Mouse (Mus musculus): ENCODE data around the gene Rbm5. TPM values are rescaled to one million over a fixed set of nuclear protein-coding genes. Genes with fewer than 3 reads are reported as not detected.
A peak's percentile ranks its signal among the peaks of the same experiment; 100 is the strongest.

Rbm5 gene
- polyA plus RNA-seq, 1 experiment from 2014 or later: 146 TPM

GRCm38 (mm10) chr9:107723794-107724531 is 46.8 kb downstream of the Rbm5 start:
- H3K4me1 ChIP-seq (ENCODE audit: control insufficient read depth, insufficient read depth, low read length): peaks cover 17% of the 10 kb centered on the region

GRCm38 (mm10) chr9:107723292-107723691 is 47.5 kb downstream of the Rbm5 start:
- H3K4me1 ChIP-seq (ENCODE audit: control insufficient read depth, insufficient read depth, low read length): peaks cover 17% of the 10 kb centered on the region
- no peak overlapping the region; the same call in 1 of the 2 replicates for H3K9ac ChIP-seq (ENCODE audit: low read length)
- ATAC-seq (replicated peaks; ENCODE audit: extremely low read depth, insufficient read depth, low FRiP score): no peak

More at GRCm38 (mm10) chr9:107723794-107724531, 46.8 kb downstream of the Rbm5 start:
- Histone ChIP-seq H3K36me3 (ENCODE audit: control insufficient read depth, insufficient read depth) (no peaks in the 10 kb centered on the region), H3K4me2 (ENCODE audit: low read depth, low read length) (peak overlapping the region; percentile 52), H3K4me3 (ENCODE audit: low read length) (0 out of 2 replicates have a peak overlapping the region, but pooled peaks have one; percentile 4), H3K9me3 (replicated peaks; ENCODE audit: control insufficient read depth, low read length) (no peaks in the 10 kb centered on the region), H3K27me3 (ENCODE audit: control insufficient read depth, insufficient read depth, low read length) (no peaks in the 10 kb centered on the region), H3K27ac (ENCODE audit: low read length) (peak overlapping the region; percentile 61), H3K9ac (ENCODE audit: low read length) (peak overlapping the region; percentile 14; the same call in 1 of the 2 replicates)
- peak; percentile 43 for ATAC-seq (replicated peaks; ENCODE audit: extremely low read depth, insufficient read depth, low FRiP score)
- 4% methylated on average over 11 of the region's 11 CpGs for WGBS

DNA sequence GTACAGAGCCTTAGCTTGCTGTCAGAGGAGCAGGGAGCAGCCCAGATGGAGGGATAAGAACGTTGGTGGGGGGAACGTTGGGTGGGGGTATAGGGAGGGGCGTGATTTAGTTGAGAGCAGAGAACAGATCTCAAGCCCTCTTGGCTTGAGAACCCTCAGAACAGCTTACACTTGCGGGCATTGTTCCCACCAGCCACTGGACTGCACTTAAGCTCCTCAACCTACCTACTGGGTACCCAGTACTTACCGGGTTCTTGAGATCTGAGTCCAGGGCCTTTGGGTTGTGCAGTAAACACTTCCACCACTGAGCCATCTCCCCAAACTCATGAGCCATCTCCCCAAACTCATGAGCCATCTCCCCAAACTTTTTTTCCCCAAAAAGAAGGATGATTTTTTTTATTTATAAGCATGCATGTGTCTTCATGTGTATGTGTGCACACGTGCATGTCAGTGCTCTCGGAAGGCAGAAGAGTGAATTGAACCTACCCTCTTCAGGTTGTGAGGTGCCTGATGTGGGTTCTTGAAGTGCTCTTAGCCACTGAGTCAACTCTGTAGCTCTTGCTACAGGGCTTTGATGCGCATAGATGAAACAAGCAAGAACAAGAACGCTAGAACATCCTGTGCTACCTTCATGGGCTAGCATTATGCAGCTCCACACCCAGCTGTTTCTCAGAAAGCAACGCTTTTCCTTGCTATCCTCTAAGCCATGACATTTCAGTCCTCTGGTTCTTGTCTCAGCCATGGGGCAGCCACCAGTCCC is 51.8 kb downstream of the Rbm5 start:
- ATAC-seq (replicated peaks; ENCODE audit: extremely low read depth, insufficient read depth, low FRiP score): no peak
- peaks cover 24% of the 10 kb centered on the region for H3K4me1 ChIP-seq (ENCODE audit: control insufficient read depth, insufficient read depth, low read length)
- H3K4me2 ChIP-seq (ENCODE audit: low read depth, low read length): no peak overlapping the region
- H3K9me3 ChIP-seq (replicated peaks; ENCODE audit: control insufficient read depth, low read length): no peaks in the 10 kb centered on the region
- H3K27ac ChIP-seq (ENCODE audit: low read length): no peak overlapping the region
- no peak overlapping the region for H3K9ac ChIP-seq (ENCODE audit: low read length)
- 73% methylated on average over 10 of the region's 10 CpGs for WGBS
- no peaks in the 10 kb centered on the region; the same call in 1 of the 2 replicates for H3K27me3 ChIP-seq (ENCODE audit: control insufficient read depth, insufficient read depth, low read length)
- H3K4me3 ChIP-seq (ENCODE audit: low read length): no peak overlapping the region
- no peaks in the 10 kb centered on the region for H3K36me3 ChIP-seq (ENCODE audit: control insufficient read depth, insufficient read depth)

More at GRCm38 (mm10) chr9:107723292-107723691, 47.5 kb downstream of the Rbm5 start:
- Histone ChIP-seq H3K36me3 (ENCODE audit: control insufficient read depth, insufficient read depth) (no peaks in the 10 kb centered on the region), H3K4me2 (ENCODE audit: low read depth, low read length) (peak overlapping the region; percentile 52), H3K4me3 (ENCODE audit: low read length) (no peak overlapping the region), H3K27me3 (ENCODE audit: control insufficient read depth, insufficient read depth, low read length) (no peaks in the 10 kb centered on the region), H3K9me3 (replicated peaks; ENCODE audit: control insufficient read depth, low read length) (no peaks in the 10 kb centered on the region), H3K27ac (ENCODE audit: low read length) (peak overlapping the region; percentile 61)
- 23% methylated on average over 6 of the region's 6 CpGs for WGBS

GRCm38 (mm10) chr9:107716951-107717350 is 53.8 kb downstream of the Rbm5 start:
- H3K4me2 ChIP-seq (ENCODE audit: low read depth, low read length): no peak overlapping the region
- H3K27me3 ChIP-seq (ENCODE audit: control insufficient read depth, insufficient read depth, low read length): no peaks in the 10 kb centered on the region; the same call in none of the 2 replicates
- 0 out of 2 replicates have a peak overlapping the region, but pooled peaks have one; percentile 17 for H3K9ac ChIP-seq (ENCODE audit: low read length)
- no peak for ATAC-seq (replicated peaks; ENCODE audit: extremely low read depth, insufficient read depth, low FRiP score)
- H3K36me3 ChIP-seq (ENCODE audit: control insufficient read depth, insufficient read depth): no peaks in the 10 kb centered on the region
- peaks cover 21% of the 10 kb centered on the region for H3K4me1 ChIP-seq (ENCODE audit: control insufficient read depth, insufficient read depth, low read length)
- H3K9me3 ChIP-seq (replicated peaks; ENCODE audit: control insufficient read depth, low read length): no peaks in the 10 kb centered on the region
- no peak overlapping the region for H3K4me3 ChIP-seq (ENCODE audit: low read length)
- WGBS: 33% methylated on average over 6 of the region's 6 CpGs
- no peak overlapping the region for H3K27ac ChIP-seq (ENCODE audit: low read length)

DNA sequence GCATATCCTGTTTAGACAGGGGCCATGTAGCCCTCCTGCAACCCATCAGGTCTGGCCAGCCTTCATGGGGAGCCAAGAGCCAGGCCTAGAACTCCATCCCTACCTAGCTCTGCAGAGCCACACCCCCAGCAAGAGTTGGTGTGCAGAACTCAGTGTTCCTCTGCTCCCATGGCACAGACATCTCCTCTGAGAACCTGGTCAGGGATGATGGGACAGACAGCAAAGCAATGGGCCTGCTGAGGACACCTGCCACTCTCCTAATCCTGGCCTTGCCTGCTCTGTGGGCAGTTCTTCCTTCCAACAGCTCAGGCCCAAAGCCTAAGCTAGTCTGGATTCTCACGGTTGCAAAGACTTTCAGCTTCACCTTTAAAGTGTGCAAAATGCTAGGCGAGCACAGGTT is 55.2 kb downstream of the Rbm5 start:
- WGBS: 90% methylated on average over 2 of the region's 2 CpGs
- H3K27ac ChIP-seq (ENCODE audit: low read length): no peak overlapping the region
- peaks cover 21% of the 10 kb centered on the region for H3K4me1 ChIP-seq (ENCODE audit: control insufficient read depth, insufficient read depth, low read length)

DNA sequence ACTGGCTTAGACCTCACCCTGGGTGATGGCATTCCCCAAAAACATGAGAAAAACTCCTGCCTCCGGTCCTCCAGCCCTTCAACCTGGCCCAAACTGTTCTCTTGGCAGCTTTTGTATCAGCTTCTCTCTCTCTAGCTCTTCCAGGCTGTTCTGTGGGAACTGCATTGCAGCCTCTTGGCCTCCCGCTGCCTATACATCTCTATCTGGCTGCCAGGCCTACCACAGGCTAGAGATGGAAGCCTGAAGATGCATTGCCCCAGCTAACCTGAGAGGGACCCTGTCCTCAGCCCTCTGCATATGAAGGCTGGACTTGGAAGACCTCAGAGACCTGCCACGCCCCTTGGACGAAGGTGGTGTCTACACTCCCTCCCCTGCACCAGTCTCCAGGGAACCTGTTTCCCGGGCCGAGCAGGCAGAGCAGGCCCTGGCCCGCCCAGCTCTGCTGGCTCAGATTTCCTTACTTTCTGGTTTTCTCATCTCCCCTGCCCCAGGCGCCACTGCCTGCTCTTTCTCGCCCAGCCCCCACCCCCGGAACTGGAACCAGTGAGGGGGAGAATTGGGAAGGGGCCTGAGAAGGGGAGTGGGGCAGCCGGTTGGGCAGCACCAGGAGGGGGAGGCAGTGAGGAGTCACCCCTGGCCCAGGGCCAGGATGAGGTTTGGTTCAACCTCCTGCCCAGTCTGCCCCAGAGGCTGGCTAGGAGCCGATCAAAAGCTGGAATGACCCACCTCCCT is 56.4 kb downstream of the Rbm5 start:
- ATAC-seq (replicated peaks; ENCODE audit: extremely low read depth, insufficient read depth, low FRiP score): 0 out of 2 replicates have a peak, but pooled peaks have one; percentile 19
- Histone ChIP-seq H3K9me3 (replicated peaks; ENCODE audit: control insufficient read depth, low read length) (no peaks in the 10 kb centered on the region), H3K9ac (ENCODE audit: low read length) (no peak overlapping the region), H3K36me3 (ENCODE audit: control insufficient read depth, insufficient read depth) (no peaks in the 10 kb centered on the region), H3K27ac (ENCODE audit: low read length) (peak overlapping the region; percentile 28), H3K4me1 (ENCODE audit: control insufficient read depth, insufficient read depth, low read length) (peaks cover 25% of the 10 kb centered on the region), H3K27me3 (ENCODE audit: control insufficient read depth, insufficient read depth, low read length) (peaks cover 11% of the 10 kb centered on the region), H3K4me3 (ENCODE audit: low read length) (no peak overlapping the region), H3K4me2 (ENCODE audit: low read depth, low read length) (peak overlapping the region; percentile 21; the same call in 1 of the 2 replicates)
- WGBS: 17% methylated on average over 12 of the region's 12 CpGs

More for the DNA sequence above, 55.2 kb downstream of the Rbm5 start:
- H3K9me3 ChIP-seq (replicated peaks; ENCODE audit: control insufficient read depth, low read length): no peaks in the 10 kb centered on the region
- no peaks in the 10 kb centered on the region for H3K36me3 ChIP-seq (ENCODE audit: control insufficient read depth, insufficient read depth)
- no peak for ATAC-seq (replicated peaks; ENCODE audit: extremely low read depth, insufficient read depth, low FRiP score)
- peaks cover 4% of the 10 kb centered on the region for H3K27me3 ChIP-seq (ENCODE audit: control insufficient read depth, insufficient read depth, low read length)
- no peak overlapping the region for H3K9ac ChIP-seq (ENCODE audit: low read length)
- H3K4me2 ChIP-seq (ENCODE audit: low read depth, low read length): no peak overlapping the region
- H3K4me3 ChIP-seq (ENCODE audit: low read length): no peak overlapping the region

GRCm38 (mm10) chr9:107709697-107710483 is 60.9 kb downstream of the Rbm5 start, which contains the start of gene Sema3f:
Gene Sema3f, minus strand, starts transcription at chr9:107710475.
- Histone ChIP-seq H3K27me3 (ENCODE audit: control insufficient read depth, insufficient read depth, low read length) (peaks cover 27% of the 10 kb centered on the region), H3K4me2 (ENCODE audit: low read depth, low read length) (peak within 1 kb of the TSS; percentile 97), H3K27ac (ENCODE audit: low read length) (peak within 1 kb of the TSS; percentile 42), H3K4me3 (ENCODE audit: low read length) (peak within 1 kb of the TSS; percentile 72), H3K4me1 (ENCODE audit: control insufficient read depth, insufficient read depth, low read length) (peaks cover 36% of the 10 kb centered on the region), H3K36me3 (ENCODE audit: control insufficient read depth, insufficient read depth) (no peaks in the 10 kb centered on the region), H3K9ac (ENCODE audit: low read length) (peak within 1 kb of the TSS; percentile 79), H3K9me3 (replicated peaks; ENCODE audit: control insufficient read depth, low read length) (no peaks in the 10 kb centered on the region)
- under 1% methylated on average over 79 of the region's 86 CpGs for WGBS
- peak; percentile 87 for ATAC-seq (replicated peaks; ENCODE audit: extremely low read depth, insufficient read depth, low FRiP score)

DNA sequence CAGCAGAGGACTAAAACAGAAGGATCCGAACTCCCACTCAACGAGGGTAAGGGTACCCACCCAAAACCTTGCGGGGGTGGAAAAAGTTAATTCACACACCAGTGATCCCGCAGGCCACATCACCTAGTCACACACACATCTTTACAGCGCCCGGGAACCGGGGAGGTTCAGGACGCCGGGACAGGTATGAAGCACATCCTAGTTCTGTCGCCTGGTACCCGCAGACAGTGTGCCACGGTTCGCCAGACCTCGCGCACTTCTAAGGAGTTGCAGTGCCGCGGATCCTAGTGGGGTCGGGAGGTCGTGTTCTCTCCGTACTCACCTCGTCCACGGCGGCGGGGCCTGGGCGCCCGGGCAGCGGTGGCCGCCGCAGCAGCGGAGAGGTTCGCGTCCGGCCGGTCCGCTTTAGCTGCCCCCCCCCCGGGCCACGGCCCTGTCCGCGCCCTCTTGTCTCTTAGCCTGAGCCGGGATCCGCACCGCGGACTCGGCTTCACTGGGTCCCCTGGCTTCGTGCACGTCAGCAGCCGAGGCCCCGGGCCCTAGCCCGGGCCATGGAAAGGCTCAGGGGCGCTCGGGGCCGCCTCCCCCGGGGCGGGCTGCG is 61.6 kb downstream of the Rbm5 start:
- peak overlapping the region; percentile 79 for H3K9ac ChIP-seq (ENCODE audit: low read length)
- H3K27ac ChIP-seq (ENCODE audit: low read length): peak overlapping the region; percentile 42
- no peaks in the 10 kb centered on the region for H3K36me3 ChIP-seq (ENCODE audit: control insufficient read depth, insufficient read depth)
- peaks cover 29% of the 10 kb centered on the region for H3K4me1 ChIP-seq (ENCODE audit: control insufficient read depth, insufficient read depth, low read length)
- peak; percentile 14 for ATAC-seq (replicated peaks; ENCODE audit: extremely low read depth, insufficient read depth, low FRiP score)
- H3K9me3 ChIP-seq (replicated peaks; ENCODE audit: control insufficient read depth, low read length): no peaks in the 10 kb centered on the region
- H3K27me3 ChIP-seq (ENCODE audit: control insufficient read depth, insufficient read depth, low read length): peaks cover 27% of the 10 kb centered on the region
- 1% methylated on average over 46 of the region's 55 CpGs for WGBS
- peak overlapping the region; percentile 72 for H3K4me3 ChIP-seq (ENCODE audit: low read length)
- peak overlapping the region; percentile 97 for H3K4me2 ChIP-seq (ENCODE audit: low read depth, low read length)
